Mouse (Mus musculus) ES-E14 (cell line): ENCODE measurements at regions not wholly inside any gene's neighbourhood (a gene's known extent, or its start where the extent isn't known, plus 50 kb on each side); places are given as distances from the start of the nearest gene placed in this dataset.

ENCODE experiments used
- DNase-seq: peaks from one replicate; pipeline ENCODE4 v3.0.0-alpha.2; 2013; ENCODE audit warnings: low read depth, low spot score
- H3K27ac ChIP-seq: 2 replicates; pipeline ENCODE4 v1.5.1; 2012; ENCODE audit warnings: low read depth, mild to moderate bottlenecking, low read length, moderate library complexity, mixed read lengths; ENCODE audit not compliant: poor library complexity, insufficient read depth, severe bottlenecking
- H3K36me3 ChIP-seq: 2 replicates; pipeline ENCODE4 v1.6.1; 2012; ENCODE audit warnings: mild to moderate bottlenecking, low read length, moderate library complexity, mixed read lengths; ENCODE audit not compliant: control insufficient read depth, poor library complexity, insufficient read depth, severe bottlenecking
- H3K4me1 ChIP-seq, 2 experiments: fragments of 150-350 bp in 1 of 2; sonication (generic) in 1 of 2; 2 replicates each; pipeline ENCODE4 v1.6.1; 2012; ENCODE audit warnings: low read length in 2 of 2, mild to moderate bottlenecking in 1 of 2, mixed read lengths in 1 of 2; ENCODE audit not compliant: control insufficient read depth in 2 of 2, insufficient read depth in 2 of 2, poor library complexity in 1 of 2
- H3K4me3 ChIP-seq, 2 experiments: fragments of 150-350 bp in 1 of 2; sonication (generic) in 1 of 2; 2 replicates each; pipeline ENCODE4 v1.5.1; 2012; ENCODE audit warnings: low read length in 2 of 2, low read depth in 1 of 2, mild to moderate bottlenecking in 1 of 2, mixed read lengths in 1 of 2; ENCODE audit not compliant: insufficient read depth in 1 of 2, poor library complexity in 1 of 2, severe bottlenecking in 1 of 2
- H3K9ac ChIP-seq: 2 replicates; pipeline ENCODE4 v1.6.1; 2012; ENCODE audit warnings: low read depth, mild to moderate bottlenecking, low read length, mixed read lengths; ENCODE audit not compliant: poor library complexity, insufficient read depth, severe bottlenecking
- H3K9me3 ChIP-seq: fragments of 150-350 bp; sonication (generic); 2 replicates; pipeline ENCODE4 v1.6.1; 2012; ENCODE audit warnings: low read depth, mild to moderate bottlenecking, low read length; ENCODE audit not compliant: control insufficient read depth, insufficient read depth
- CHD2 ChIP-seq: IDR thresholded peaks from 2 replicates; pipeline ENCODE4 v1.6.1; 2014; ENCODE audit warnings: mild to moderate bottlenecking, low read depth, low read length, inconsistent platforms
- HCFC1 ChIP-seq: IDR thresholded peaks from 2 replicates; pipeline ENCODE4 v1.6.1; 2012; ENCODE audit warnings: low read length, inconsistent platforms, borderline replicate concordance; ENCODE audit not compliant: insufficient read depth
- MAFK ChIP-seq: IDR thresholded peaks from 2 replicates; pipeline ENCODE4 v1.6.1; 2014; ENCODE audit warnings: mild to moderate bottlenecking, low read depth, low read length, inconsistent platforms; ENCODE audit not compliant: insufficient read depth
- ZC3H11A ChIP-seq: IDR thresholded peaks from 2 replicates; pipeline ENCODE4 v1.6.1; 2012; ENCODE audit warnings: low read depth, mild to moderate bottlenecking, inconsistent platforms, low read length, borderline replicate concordance
- ZNF384 ChIP-seq: IDR thresholded peaks from 2 replicates; pipeline ENCODE4 v1.6.1; 2012; ENCODE audit warnings: low read depth, low read length, inconsistent platforms
- in situ Hi-C, 2 experiments: fragments of 600-800 bp; cut with MboI; formaldehyde crosslinking; loops; one replicate each; pipeline ENCODE4 v1.15.1; 2025; ENCODE audit warnings: low sequenced_read_pairs in 2 of 2, inconsistent platforms in 1 of 2; ENCODE audit not compliant: unreplicated experiment in 2 of 2

GRCm38 (mm10) chr12:29321468-29321867 lies 206.7 kb upstream of the Myt1l start:
- no peaks in the 10 kb centered on the region for H3K9me3 ChIP-seq
- in situ Hi-C loops, result no loop called here
- no peak for DNase-seq
- no peak overlapping the region for H3K27ac ChIP-seq
- TF ChIP-seq ZNF384 (no peak), HCFC1 (no peak), ZC3H11A (no peak), CHD2 (no peak), MAFK (no peak)
- no peak overlapping the region for H3K9ac ChIP-seq
- H3K4me1 ChIP-seq, result no peaks in the 10 kb centered on the region
- H3K36me3 ChIP-seq, result no peaks in the 10 kb centered on the region
- no peak overlapping the region for H3K4me3 ChIP-seq

- Histone ChIP-seq H3K4me3 (no peak overlapping the region), H3K36me3 (no peaks in the 10 kb centered on the region), H3K4me1 (no peaks in the 10 kb centered on the region), H3K9me3 (no peaks in the 10 kb centered on the region), H3K9ac (no peak overlapping the region), H3K27ac (no peak overlapping the region)
- no peak for DNase-seq
- TF ChIP-seq HCFC1 (no peak), MAFK (no peak), CHD2 (no peak), ZC3H11A (no peak), ZNF384 (no peak)
- in situ Hi-C loops, result no loop called here
Measured at GRCm38 (mm10) chr12:29323534-29323933, 204.7 kb upstream of the Myt1l start.

DNA sequence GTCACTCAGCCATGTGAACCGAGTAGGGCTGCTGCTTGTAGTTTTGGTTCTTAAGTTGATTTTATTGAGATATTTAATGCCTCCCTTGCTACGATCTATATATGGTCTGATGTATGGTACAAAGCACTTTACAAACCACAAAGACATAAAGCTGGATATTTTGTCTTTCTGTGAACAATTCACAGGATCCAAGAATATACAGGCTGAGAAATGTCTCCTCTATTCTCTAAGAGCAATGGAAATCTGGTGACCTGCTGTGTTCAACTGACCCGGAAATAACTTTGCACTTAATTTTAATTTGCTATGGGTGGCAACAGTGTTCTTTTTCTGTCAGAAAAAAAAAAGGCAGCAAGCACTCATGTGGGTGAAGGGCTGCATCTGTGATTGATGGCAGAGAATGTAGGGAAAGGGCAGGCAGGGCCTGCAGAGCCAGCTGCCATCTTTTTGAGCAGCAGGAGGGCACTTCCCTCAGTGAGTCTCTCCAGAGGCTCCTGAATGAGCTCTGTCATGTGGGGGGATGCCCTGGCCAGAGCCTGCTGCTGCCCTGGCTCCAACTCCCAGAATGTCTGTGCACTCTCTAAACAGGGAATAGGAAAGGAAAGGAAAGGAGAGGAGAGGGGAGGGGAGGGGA lies 192.2 kb upstream of the Myt1l start:
- Histone ChIP-seq H3K27ac (no peak overlapping the region), H3K4me1 (no peaks in the 10 kb centered on the region), H3K4me3 (no peak overlapping the region), H3K9me3 (no peaks in the 10 kb centered on the region), H3K9ac (no peak overlapping the region), H3K36me3 (no peaks in the 10 kb centered on the region)
- no peak for TF ChIP-seq ZNF384
- no peak for TF ChIP-seq HCFC1
- no peak for TF ChIP-seq MAFK
- TF ChIP-seq CHD2, result no peak
- TF ChIP-seq ZC3H11A, result no peak
- no peak for DNase-seq
- in situ Hi-C loops, result no loop called here

GRCm38 (mm10) chr12:29337336-29337735 lies 190.8 kb upstream of the Myt1l start:
- Histone ChIP-seq H3K9ac (no peak overlapping the region), H3K4me3 (no peak overlapping the region), H3K27ac (no peak overlapping the region), H3K36me3 (no peaks in the 10 kb centered on the region), H3K9me3 (no peaks in the 10 kb centered on the region), H3K4me1 (no peaks in the 10 kb centered on the region)
- no peak for DNase-seq
- TF ChIP-seq HCFC1 (no peak), ZC3H11A (no peak), CHD2 (no peak), ZNF384 (no peak), MAFK (no peak)
- in situ Hi-C loops, result no loop called here
